Mouse (Mus musculus) liver, embryonic 11.5 days (tissue): Measurements from ENCODE around the gene Kcnq4. TPM values are rescaled to one million over a fixed set of nuclear protein-coding genes. Genes with fewer than 3 reads are reported as not detected.
A peak's percentile ranks its signal among the peaks of the same experiment; 100 is the strongest.

ENCODE experiments used
- ATAC-seq: fragments of 200-750 bp; cut with Nextera tagmentation; replicated peaks from 2 replicates; pipeline ENCODE4 v1.8.0; 2017; ENCODE audit warnings: moderate number of reproducible peaks, mild to moderate bottlenecking, moderate TSS enrichment, moderate library complexity; ENCODE audit not compliant: low FRiP score
- DNase-seq: peaks from one replicate; pipeline ENCODE4 v3.0.0-alpha.2; 2017; ENCODE audit warnings: low spot score
- H3K27ac ChIP-seq: fragments of 300-500 bp; sonication (generic); 2 replicates; pipeline ENCODE4 v1.5.1; 2014; ENCODE audit warnings: mild to moderate bottlenecking, low read depth, low read length, control low read depth
- H3K27me3 ChIP-seq: fragments of 300-500 bp; sonication (generic); replicated peaks from 2 replicates; pipeline ENCODE4 v1.6.1; 2014; ENCODE audit warnings: low read length, mixed read lengths; ENCODE audit not compliant: control insufficient read depth, insufficient read depth
- H3K36me3 ChIP-seq: fragments of 300-500 bp; sonication (generic); 2 replicates; pipeline ENCODE4 v1.6.1; 2014; ENCODE audit warnings: mild to moderate bottlenecking, low read length, moderate library complexity, mixed read lengths; ENCODE audit not compliant: control insufficient read depth, insufficient read depth
- H3K4me1 ChIP-seq: fragments of 300-500 bp; sonication (generic); replicated peaks from 2 replicates; pipeline ENCODE4 v1.6.1; 2014; ENCODE audit warnings: low read length, mixed read lengths; ENCODE audit not compliant: control insufficient read depth, insufficient read depth
- H3K4me2 ChIP-seq: fragments of 300-500 bp; sonication (generic); 2 replicates; pipeline ENCODE4 v1.6.1; 2014; ENCODE audit warnings: mild to moderate bottlenecking, control low read depth, moderate library complexity
- H3K4me3 ChIP-seq: fragments of 300-500 bp; sonication (generic); 2 replicates; pipeline ENCODE4 v1.5.1; 2014; ENCODE audit warnings: low read depth, low read length, control low read depth
- H3K9ac ChIP-seq: fragments of 300-500 bp; sonication (generic); 2 replicates; pipeline ENCODE4 v1.6.1; 2014; ENCODE audit warnings: low read depth, low read length, control low read depth
- H3K9me3 ChIP-seq: fragments of 300-500 bp; sonication (generic); 2 replicates; pipeline ENCODE4 v1.6.1; 2016; ENCODE audit warnings: low read length, inconsistent platforms, mixed read lengths; ENCODE audit not compliant: control insufficient read depth
- WGBS: fragments of 180-500 bp; shearing (Covaris S2); extraction: QIAGEN DNeasy Blood & Tissue Kit; methylation state at CpG from one replicate; pipeline ENCODE4 v1.1.7; 2014; 5-methylcytosine and 5-hydroxymethylcytosine counted together
- polyA plus RNA-seq: library from polyadenylated mRNA; unstranded; fragments of >200 nt; fragmentation: Nextera tagmentation; extraction: Ambion mirVana; gene quantifications from 2 replicates; pipeline ENCODE4 v1.2.1, GENCODE M21; 2014

The Kcnq4 gene
- polyA plus RNA-seq, 1 experiment from 2014 or later = 0.90 TPM

- Histone ChIP-seq H3K4me3 (peak overlapping the region; percentile 61), H3K9ac (no peak overlapping the region; the same call in 1 of the 2 replicates), H3K4me1 (peaks cover 9% of the 10 kb centered on the region), H3K4me2 (peak overlapping the region; percentile 95), H3K27me3 (peaks cover 26% of the 10 kb centered on the region), H3K27ac (no peak overlapping the region), H3K36me3 (no peaks in the 10 kb centered on the region), H3K9me3 (no peaks in the 10 kb centered on the region)
- DNase-seq (peak; percentile 49), ATAC-seq (peak; percentile 58)
- whole genome bisulfite sequencing = 17% methylated on average over 6 of the region's 6 CpGs
These were observed 17.8 kb downstream of the Kcnq4 start for GRCm38 (mm10) chr4:120730574-120730973.

GRCm38 (mm10) chr4:120730146-120730545, 18.3 kb downstream of the Kcnq4 start:
- Histone ChIP-seq H3K9me3 (no peaks in the 10 kb centered on the region), H3K36me3 (no peaks in the 10 kb centered on the region), H3K4me3 (no peak overlapping the region), H3K27ac (no peak overlapping the region), H3K4me2 (no peak overlapping the region), H3K4me1 (peaks cover 9% of the 10 kb centered on the region), H3K9ac (no peak overlapping the region), H3K27me3 (peaks cover 24% of the 10 kb centered on the region)
- ATAC-seq (no peak), DNase-seq (no peak)
- 58% methylated on average over 6 of the region's 6 CpGs for WGBS

- Histone ChIP-seq H3K27me3 (peaks cover 24% of the 10 kb centered on the region), H3K4me3 (no peak overlapping the region), H3K4me2 (no peak overlapping the region), H3K4me1 (peaks cover 9% of the 10 kb centered on the region), H3K9ac (no peak overlapping the region), H3K9me3 (no peaks in the 10 kb centered on the region), H3K27ac (no peak overlapping the region), H3K36me3 (no peaks in the 10 kb centered on the region)
- ATAC-seq (no peak), DNase-seq (no peak)
- WGBS = 49% methylated on average over 6 of the region's 6 CpGs
These were observed 19.0 kb downstream of the Kcnq4 start for GRCm38 (mm10) chr4:120729441-120729840.

- Histone ChIP-seq H3K9ac (no peak overlapping the region), H3K4me2 (no peak overlapping the region), H3K27ac (no peak overlapping the region), H3K4me1 (peaks cover 9% of the 10 kb centered on the region), H3K9me3 (no peaks in the 10 kb centered on the region), H3K27me3 (peaks cover 18% of the 10 kb centered on the region), H3K4me3 (no peak overlapping the region), H3K36me3 (no peaks in the 10 kb centered on the region)
- no peak for DNase-seq
- 63% methylated on average over 11 of the region's 11 CpGs for WGBS
- no peak for ATAC-seq
These were observed 20.6 kb downstream of the Kcnq4 start for GRCm38 (mm10) chr4:120727842-120728241.

- Histone ChIP-seq H3K9ac (no peak overlapping the region), H3K27ac (no peak overlapping the region), H3K27me3 (peaks cover 4% of the 10 kb centered on the region; the same call in 1 of the 2 replicates), H3K4me3 (no peak overlapping the region), H3K9me3 (no peaks in the 10 kb centered on the region), H3K4me1 (peaks cover 4% of the 10 kb centered on the region; the same call in 1 of the 2 replicates), H3K4me2 (no peak overlapping the region), H3K36me3 (no peaks in the 10 kb centered on the region)
- DNase-seq (no peak), ATAC-seq (no peak)
- WGBS = 65% methylated on average over 4 of the region's 4 CpGs
These were observed 22.2 kb downstream of the Kcnq4 start for GRCm38 (mm10) chr4:120726174-120726573.

- Histone ChIP-seq H3K36me3 (no peaks in the 10 kb centered on the region), H3K4me3 (no peak overlapping the region), H3K27ac (no peak overlapping the region), H3K4me1 (0 out of 2 replicates have a peak, but pooled peaks cover 2% of the 10 kb centered on the region), H3K9me3 (no peaks in the 10 kb centered on the region), H3K4me2 (no peak overlapping the region), H3K27me3 (peaks cover 4% of the 10 kb centered on the region; the same call in 1 of the 2 replicates), H3K9ac (no peak overlapping the region)
- DNase-seq = no peak
- no peak for ATAC-seq
- WGBS = 48% methylated on average over 5 of the region's 5 CpGs
These were observed 22.8 kb downstream of the Kcnq4 start for GRCm38 (mm10) chr4:120725516-120726090.

GRCm38 (mm10) chr4:120721574-120721973, 26.8 kb downstream of the Kcnq4 start:
- no peak overlapping the region for H3K27ac ChIP-seq
- WGBS = 56% methylated on average over 2 of the region's 2 CpGs
- no peaks in the 10 kb centered on the region for H3K9me3 ChIP-seq
- H3K4me3 ChIP-seq = no peak overlapping the region
- no peak overlapping the region for H3K9ac ChIP-seq
- DNase-seq = no peak
- H3K27me3 ChIP-seq = peaks cover 24% of the 10 kb centered on the region
- peaks cover under 1% of the 10 kb centered on the region; the same call in 1 of the 2 replicates for H3K4me1 ChIP-seq
- H3K36me3 ChIP-seq = no peaks in the 10 kb centered on the region
- ATAC-seq = no peak
- no peak overlapping the region for H3K4me2 ChIP-seq

GRCm38 (mm10) chr4:120719152-120719551, 29.3 kb downstream of the Kcnq4 start:
- no peaks in the 10 kb centered on the region for H3K9me3 ChIP-seq
- H3K27ac ChIP-seq = no peak overlapping the region
- WGBS = 37% methylated on average over 5 of the region's 5 CpGs
- peaks cover 44% of the 10 kb centered on the region for H3K27me3 ChIP-seq
- ATAC-seq (no peak), DNase-seq (no peak)
- no peak overlapping the region for H3K4me2 ChIP-seq
- peaks cover 5% of the 10 kb centered on the region; the same call in 1 of the 2 replicates for H3K4me1 ChIP-seq
- H3K4me3 ChIP-seq = no peak overlapping the region
- no peaks in the 10 kb centered on the region for H3K36me3 ChIP-seq
- H3K9ac ChIP-seq = no peak overlapping the region

- H3K4me1 ChIP-seq = peaks cover 5% of the 10 kb centered on the region; the same call in 1 of the 2 replicates
- H3K9ac ChIP-seq = no peak overlapping the region
- H3K4me3 ChIP-seq = no peak overlapping the region
- H3K36me3 ChIP-seq = no peaks in the 10 kb centered on the region
- H3K9me3 ChIP-seq = no peaks in the 10 kb centered on the region
- peaks cover 47% of the 10 kb centered on the region for H3K27me3 ChIP-seq
- WGBS = 62% methylated on average over 8 of the region's 8 CpGs
- ATAC-seq (no peak), DNase-seq (no peak)
- no peak overlapping the region for H3K27ac ChIP-seq
- no peak overlapping the region for H3K4me2 ChIP-seq
These were observed 30.8 kb downstream of the Kcnq4 start for GRCm38 (mm10) chr4:120717591-120717990.
